Mouse (Mus musculus): ENCODE data around the gene Kras.

The Kras gene

DNA sequence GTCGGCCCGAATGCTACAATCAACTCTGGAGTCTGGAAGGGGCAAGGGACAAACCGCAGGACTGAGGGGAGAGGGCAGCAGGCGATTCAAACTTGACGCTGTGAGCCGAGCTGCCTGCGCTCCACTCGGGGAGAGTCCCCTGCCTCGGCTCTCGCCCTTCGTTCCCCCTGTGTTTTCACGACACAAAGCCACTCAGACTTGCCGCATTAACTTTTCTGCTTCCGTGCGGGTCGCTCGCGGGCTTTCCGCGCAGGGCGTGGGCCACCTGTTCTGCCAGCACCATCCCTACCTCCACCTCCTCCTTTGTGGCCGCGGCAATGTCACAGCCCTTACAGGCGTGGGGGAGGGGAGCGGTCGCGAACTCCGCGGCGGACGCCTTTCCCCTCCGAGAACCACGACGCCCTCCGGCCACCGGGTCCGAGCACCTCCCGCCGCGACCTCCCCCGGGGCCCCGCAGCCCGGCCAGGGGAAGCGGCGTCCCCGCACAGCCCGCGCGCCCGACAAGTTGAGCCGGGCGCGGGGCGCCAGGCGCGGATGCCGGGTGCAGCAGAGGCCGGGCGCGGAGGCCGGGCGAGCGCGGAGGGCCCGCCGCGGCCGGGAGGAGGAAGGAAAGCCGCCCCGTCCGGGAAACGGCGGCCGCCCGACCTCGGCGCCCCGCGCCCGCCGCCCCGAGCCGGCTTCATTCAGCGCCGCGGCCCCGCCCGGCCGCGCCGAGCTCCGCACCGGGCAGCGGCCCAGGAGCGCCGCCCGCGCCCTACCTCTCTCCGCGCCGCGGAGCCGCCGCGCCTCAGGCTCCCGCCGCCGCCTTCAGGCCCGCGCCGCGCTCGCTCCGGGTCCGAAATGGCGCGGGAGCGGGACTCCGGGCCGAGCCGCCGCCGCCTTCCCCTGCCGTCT lies 501 bp downstream of the Kras start:
- peak; percentile 54 for DNase-seq (ENCODE audit: low spot score)

DNA sequence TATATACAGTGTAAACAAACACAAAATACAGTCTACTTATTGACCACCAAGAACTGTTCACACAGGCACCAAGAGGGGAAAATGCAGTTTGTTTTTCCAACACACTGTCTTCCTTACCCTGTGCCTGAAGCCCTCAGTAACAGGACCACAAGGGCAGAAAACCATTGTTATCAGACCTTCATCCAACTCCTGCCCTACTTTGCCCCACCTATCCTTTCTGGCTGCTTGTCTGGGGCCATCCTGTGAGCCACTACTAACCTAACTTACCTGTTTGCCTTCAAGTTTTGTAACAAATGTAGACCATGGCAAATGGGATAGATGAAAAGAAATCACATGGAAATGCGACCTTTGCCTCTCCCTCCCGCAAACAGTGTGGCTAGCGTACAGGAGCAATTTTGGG lies 2.2 kb downstream of the Kras start:
- DNase-seq (ENCODE audit: low spot score), result no peak

DNA sequence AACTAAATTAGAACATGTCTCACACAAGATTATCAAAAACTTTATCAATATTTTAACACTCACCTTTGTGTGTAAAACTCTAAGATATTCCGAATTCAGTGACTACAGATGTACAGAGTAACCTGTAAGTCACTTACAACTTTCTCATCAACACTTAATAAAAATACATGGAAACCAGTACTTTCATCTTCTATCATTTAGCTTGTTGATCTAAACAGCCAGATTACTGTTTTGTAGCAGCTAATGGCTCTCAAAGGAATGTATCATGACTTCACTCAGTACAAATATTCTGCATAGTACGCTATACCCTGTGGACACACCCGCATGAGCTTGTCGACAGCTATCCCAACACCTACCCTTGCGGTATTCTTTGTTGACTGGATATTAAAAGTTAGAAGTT lies 3.2 kb downstream of the Kras start:
- DNase-seq (ENCODE audit: low spot score), result no peak

- no peak for DNase-seq (ENCODE audit: low spot score)
These were observed 7.5 kb downstream of the Kras start for GRCm38 (mm10) chr6:145242521-145242920.

GRCm38 (mm10) chr6:145240285-145240684 lies 9.8 kb downstream of the Kras start:
- no peak for DNase-seq (ENCODE audit: low spot score)

- no peak for DNase-seq (ENCODE audit: low spot score)
These were observed 12.9 kb downstream of the Kras start for GRCm38 (mm10) chr6:145237148-145237547.

DNA sequence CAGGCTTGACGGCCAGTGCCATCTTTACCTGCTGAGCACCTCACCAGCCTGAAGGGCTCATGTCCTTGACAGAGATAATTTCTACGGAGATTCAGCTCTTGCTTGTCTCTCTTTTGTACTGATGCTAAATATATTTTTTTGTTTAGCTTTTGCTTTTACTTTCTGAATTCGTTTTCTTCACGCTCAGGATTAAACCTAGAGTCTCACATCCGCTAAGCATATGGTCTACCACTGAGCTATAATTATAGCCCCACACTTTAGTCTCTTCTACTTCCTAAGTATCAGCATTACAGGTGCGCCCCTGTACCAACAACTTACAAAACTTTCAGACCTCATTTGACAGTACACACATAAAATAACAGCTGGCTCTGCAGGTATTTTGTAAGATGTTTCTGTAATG lies 14.7 kb downstream of the Kras start:
- DNase-seq (ENCODE audit: low spot score), result no peak

- DNase-seq (ENCODE audit: low spot score), result no peak
These were observed 15.6 kb downstream of the Kras start for GRCm38 (mm10) chr6:145234391-145234790.

- DNase-seq (ENCODE audit: low spot score), result no peak
These were observed 23.7 kb downstream of the Kras start for GRCm38 (mm10) chr6:145226296-145226695.

GRCm38 (mm10) chr6:145224246-145224645 lies 25.8 kb downstream of the Kras start:
- DNase-seq (ENCODE audit: low spot score), result no peak

DNA sequence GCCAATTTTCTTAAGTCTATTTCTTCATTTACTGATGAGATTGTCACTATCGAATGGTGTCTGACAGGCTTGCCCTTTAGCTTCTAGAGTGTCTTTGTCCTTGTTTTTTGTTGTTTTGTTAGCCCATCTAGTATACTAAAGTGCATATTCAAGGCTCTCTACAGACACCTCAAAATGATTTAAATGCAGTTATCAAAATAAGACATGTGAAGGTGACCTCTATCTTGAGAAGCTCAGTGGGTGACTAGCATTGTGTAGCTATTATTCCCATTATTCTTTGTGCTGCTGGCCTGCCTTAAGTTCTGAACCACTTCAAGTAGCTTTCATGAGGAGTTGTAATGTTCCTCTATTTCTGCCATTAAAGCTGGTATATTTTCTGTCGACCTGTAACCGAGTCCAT lies 34.2 kb downstream of the Kras start:
- no peak for DNase-seq (ENCODE audit: low spot score)

DNA sequence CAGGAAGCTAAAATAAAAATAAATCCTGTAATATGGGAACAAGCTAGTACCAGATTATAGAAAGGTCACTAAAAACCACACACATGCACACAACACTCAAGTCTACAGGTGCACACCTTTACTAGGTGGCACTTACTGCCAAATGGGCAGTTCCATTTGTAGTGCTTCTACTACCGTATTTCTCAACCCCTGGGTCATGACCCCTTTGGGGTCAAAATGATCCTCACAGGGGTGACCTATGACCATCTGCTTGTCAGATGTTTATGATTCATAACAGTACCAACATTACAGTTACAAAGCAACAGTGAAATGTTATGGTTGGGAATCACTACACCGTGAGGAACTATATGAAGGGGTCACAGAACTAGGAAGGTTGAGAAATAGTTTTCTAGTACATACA lies 36.1 kb downstream of the Kras start:
- no peak for DNase-seq (ENCODE audit: low spot score)

DNA sequence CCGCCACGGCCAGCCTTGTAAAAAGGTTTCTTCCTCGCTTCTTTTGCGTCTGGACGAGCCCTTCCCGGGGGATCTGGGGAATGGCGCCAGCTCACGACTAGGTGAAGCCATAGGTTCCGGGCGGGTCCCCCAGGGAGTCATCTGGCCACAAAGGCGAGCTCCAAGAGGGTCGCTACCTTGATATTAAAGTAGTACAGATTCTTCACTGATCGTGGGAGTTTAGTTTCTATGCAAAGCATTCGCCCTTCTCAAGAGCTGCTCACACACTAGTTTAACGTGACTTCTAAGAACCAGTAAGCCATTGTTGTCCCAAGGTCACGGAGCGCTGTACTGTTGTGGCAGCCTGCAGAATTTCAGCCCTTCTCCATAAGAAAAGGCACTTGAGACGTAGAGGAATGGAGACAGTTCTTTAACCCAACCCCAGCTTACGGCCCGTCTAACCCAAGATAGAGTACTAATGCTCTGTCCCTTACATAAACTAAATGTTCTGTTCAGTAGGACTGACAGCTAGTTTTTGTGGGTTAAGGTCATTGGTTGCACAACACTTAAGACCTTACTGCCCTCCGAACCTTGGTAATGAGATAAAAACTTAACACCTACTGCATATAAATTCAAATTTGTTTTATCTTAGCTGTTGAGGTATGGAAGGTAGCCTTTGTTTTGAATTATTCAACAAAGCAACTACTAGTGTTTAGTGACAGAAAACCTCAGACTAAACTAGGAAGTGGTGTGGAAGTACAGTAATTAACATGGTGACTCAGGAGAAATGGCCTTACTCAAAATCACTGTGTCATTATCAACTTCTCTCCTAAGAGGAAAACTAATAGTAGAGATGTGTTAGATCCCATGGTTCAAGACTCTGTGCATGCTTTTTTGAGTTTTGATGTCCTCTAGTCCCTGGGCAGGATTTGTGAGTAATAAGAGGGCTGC lies 38.4 kb downstream of the Kras start:
- no peak for DNase-seq (ENCODE audit: low spot score)

DNA sequence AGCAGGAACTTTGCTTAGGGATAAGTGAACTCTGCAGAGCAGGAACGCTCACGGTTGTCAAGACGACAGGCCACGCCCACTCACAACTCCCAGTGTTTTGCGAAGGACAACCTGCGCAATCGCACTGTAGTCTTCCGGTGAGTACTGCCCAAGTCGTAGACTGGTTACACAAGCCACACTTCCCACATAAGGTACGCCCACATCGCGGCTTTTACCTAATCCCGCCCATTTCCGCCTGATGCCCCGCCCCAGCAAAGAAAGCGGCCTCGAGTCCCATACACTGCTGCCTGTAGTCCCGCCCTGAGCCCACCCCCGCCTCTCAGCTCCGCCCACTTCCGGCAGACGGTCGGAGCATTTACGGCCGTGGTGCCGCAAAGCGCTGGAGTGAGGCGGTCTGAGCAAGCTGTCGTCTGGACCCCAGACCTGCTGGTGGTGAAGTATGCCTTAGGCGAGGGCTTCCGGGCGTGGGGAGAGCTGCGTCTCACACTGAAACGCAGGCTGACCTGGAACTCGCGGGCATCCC lies 39.2 kb downstream of the Kras start, which contains the start of the genes Casc1 and Etfrf1:
Casc1 (minus strand) TSS at position 190 of the 523 bp plus-strand sequence.
Etfrf1 (plus strand) TSS at position 319 of the 523 bp plus-strand sequence.
- DNase-seq (ENCODE audit: low spot score), result peak; percentile 97

DNA sequence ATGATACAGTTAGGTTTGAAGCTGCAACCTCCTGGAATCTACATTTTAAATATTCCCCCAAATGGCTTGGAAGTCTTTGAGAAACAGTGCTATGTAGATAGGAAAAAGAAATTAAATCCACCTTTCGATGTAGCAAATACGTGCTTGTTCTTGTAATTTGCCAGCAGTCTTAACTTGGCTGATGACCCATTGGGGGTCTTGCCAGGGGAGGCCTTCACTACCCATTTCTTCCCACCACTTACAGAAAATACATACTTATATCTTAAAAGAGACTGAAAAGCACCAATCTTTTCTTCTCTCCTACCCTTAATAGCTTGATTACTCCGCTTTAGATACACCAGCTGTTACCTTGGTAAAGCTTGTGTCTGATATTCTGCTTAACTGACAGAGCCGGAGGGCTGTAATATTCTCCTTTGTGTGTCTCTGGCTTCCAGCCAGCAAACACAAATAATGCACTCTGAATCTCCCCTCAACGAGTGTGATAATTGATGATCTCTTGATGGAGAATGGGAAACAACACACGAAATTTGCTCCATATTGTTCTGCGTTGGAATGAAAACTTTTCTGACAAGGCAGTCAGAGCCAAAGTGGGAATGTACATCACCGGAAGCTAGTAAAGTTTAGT lies 39.9 kb downstream of the Kras start:
- no peak for DNase-seq (ENCODE audit: low spot score)

DNA sequence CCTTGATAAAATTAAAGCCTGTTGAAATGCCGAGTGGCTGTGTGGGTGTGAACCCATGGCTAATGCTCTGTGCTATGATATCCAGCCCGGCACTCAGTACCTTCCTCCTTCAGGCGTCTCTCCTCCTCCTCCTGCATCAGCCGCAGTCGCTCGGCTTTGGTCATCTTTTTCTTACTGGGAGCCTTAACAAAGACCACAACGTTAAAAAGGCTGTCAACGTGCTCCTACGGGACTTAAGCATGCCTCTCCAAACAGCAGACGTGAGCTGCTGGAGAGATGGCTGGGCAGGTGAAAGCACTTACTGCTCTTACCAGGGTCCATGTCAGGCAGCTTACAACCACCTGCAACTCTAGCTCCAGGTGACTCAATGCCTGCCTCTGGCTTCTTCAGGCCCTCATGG lies 44.9 kb downstream of the Kras start:
- no peak for DNase-seq (ENCODE audit: low spot score)

- no peak for DNase-seq (ENCODE audit: low spot score)
These were observed 45.6 kb downstream of the Kras start for GRCm38 (mm10) chr6:145204440-145204839.

- no peak for DNase-seq (ENCODE audit: low spot score)
These were observed 47.5 kb downstream of the Kras start for GRCm38 (mm10) chr6:145202432-145203125.

- no peak for DNase-seq (ENCODE audit: low spot score)
These were observed 51.9 kb downstream of the Kras start for GRCm38 (mm10) chr6:145197949-145198686.

- DNase-seq (ENCODE audit: low spot score), result no peak
These were observed 56.6 kb downstream of the Kras start for GRCm38 (mm10) chr6:145193446-145193845.

- no peak for DNase-seq (ENCODE audit: low spot score)
These were observed 57.0 kb downstream of the Kras start for GRCm38 (mm10) chr6:145193038-145193437.
